Mouse (Mus musculus): ENCODE measurements around the gene Ccdc38. TPM values are rescaled to one million over a fixed set of nuclear protein-coding genes. Genes with fewer than 3 reads are reported as not detected.
"Not testable (repeated sequence)": the region's sequence is repeated elsewhere in the genome, so short reads cannot be mapped to it uniquely, and the experiment has no call there.

Ccdc38 gene
- polyA plus RNA-seq, 1 experiment, result not detected

GRCm38 (mm10) chr10:93544172-93544571 is 3.7 kb downstream of the Ccdc38 start:
- DNase-seq (ENCODE audit: low read depth, low spot score), result no peak
- 73% methylated on average over 5 of the region's 5 CpGs for WGBS

- DNase-seq (ENCODE audit: low read depth, low spot score), result no peak
- 91% methylated on average over 4 of the region's 4 CpGs for WGBS
Observed at GRCm38 (mm10) chr10:93547741-93548270, 7.4 kb downstream of the Ccdc38 start.

DNA sequence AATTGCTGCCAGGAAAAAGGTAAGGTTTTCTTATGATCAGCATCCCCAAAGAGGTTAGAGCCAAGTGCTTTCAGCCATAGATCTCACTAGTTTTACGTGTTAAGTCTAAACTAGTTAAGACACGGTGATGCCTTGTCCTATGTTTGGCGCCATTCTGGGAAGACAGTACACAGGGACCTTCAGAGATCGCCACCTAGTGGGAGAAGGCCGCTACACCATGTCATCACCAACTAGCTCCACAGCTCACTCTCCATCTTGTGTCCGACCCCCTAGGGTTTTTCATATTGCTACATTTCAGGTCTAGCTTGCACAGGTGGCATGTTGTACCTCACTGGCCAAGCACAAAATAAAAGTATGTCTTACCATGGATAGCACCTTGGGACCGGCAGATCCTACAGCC is 8.6 kb downstream of the Ccdc38 start:
- 10% methylated on average over 7 of the region's 7 CpGs for WGBS

DNA sequence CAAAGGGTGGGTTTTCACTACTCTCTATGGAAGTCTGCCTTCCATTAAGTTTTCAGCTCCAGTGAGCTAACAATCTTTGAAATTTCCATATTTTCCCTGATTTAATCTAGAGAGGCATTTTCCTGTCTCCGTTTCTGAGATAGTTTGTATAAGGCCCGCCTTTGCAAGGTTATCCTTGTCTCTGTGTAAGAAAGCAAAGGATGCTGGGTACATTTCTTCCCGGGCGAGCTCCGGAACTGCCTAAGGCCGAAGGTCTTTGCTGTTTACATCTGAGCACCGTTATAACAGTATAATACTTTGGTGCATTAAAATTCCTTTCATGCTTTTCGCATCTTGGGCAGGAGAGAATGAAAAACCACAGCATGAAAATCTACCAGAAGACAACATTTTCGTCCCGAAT is 9.4 kb downstream of the Ccdc38 start:
- 37% methylated on average over 10 of the region's 10 CpGs for WGBS

More for the DNA sequence above, 8.6 kb downstream of the Ccdc38 start:
- DNase-seq (ENCODE audit: low read depth, low spot score), result peak; percentile 44

GRCm38 (mm10) chr10:93552596-93552995 is 12.2 kb downstream of the Ccdc38 start:
- WGBS, result 80% methylated on average over 8 of the region's 8 CpGs
- DNase-seq (ENCODE audit: low read depth, low spot score), result no peak

More for the DNA sequence above, 9.4 kb downstream of the Ccdc38 start:
- DNase-seq (ENCODE audit: low read depth, low spot score), result no peak

- WGBS, result 53% methylated on average over 2 of the region's 2 CpGs
- not testable (repeated sequence) for DNase-seq (ENCODE audit: low read depth, low spot score)
Observed at GRCm38 (mm10) chr10:93557971-93558370, 17.5 kb downstream of the Ccdc38 start.

GRCm38 (mm10) chr10:93559786-93560185 is 19.4 kb downstream of the Ccdc38 start:
- WGBS, result 56% methylated on average over 9 of the region's 9 CpGs
- no peak for DNase-seq (ENCODE audit: low read depth, low spot score)

DNA sequence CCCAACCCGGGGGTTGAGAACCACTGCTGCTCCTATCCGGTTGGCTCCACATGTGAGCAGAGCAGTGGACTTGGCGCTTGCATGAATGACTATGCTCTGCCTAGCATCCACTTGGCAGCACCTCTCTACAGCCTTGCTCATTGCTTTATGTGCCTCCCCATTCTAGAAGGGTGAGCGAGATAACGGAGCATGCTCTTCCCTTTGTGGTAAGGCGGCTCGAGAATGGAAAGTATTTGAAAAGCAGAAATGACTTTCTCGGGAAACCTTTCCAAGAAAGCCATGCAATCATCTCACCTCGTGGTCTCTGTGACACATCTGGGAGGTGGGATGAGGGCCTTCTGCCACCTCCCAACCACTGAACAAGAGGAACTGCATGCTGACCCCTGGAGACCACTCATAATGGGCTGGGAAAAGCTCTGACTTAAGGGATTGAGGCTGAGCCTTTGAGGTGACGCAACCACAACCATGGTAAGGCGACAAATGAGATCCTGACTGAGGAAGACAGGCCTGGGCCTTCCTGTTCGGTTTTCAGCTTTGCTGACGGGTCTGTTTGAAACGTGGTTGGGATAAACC is 24.2 kb downstream of the Ccdc38 start:
- DNase-seq (ENCODE audit: low read depth, low spot score), result no peak
- 69% methylated on average over 14 of the region's 14 CpGs for WGBS

DNA sequence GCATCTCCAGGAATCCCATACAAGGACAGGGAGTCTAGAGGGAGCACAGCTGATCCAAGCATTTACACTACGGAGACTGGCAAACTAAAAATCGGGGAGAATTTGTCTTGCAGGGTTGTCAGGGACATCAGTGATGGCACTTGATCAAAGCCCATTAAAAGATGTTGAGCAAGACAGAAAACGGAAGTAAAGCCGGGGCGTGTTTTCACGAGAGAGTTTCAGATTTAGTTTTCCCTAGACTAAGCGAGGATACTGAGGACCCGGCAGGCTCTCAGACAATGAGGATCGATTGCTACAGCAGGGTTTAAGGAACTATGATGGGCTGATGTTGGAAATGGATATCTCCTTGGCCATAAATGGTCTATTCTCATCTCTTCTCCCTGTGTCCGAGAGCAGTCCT is 26.6 kb downstream of the Ccdc38 start:
- WGBS, result 54% methylated on average over 10 of the region's 10 CpGs
- no peak for DNase-seq (ENCODE audit: low read depth, low spot score)

GRCm38 (mm10) chr10:93567841-93568566 is 27.6 kb downstream of the Ccdc38 start:
- no peak for DNase-seq (ENCODE audit: low read depth, low spot score)
- 85% methylated on average over 11 of the region's 11 CpGs for WGBS

- no peak for DNase-seq (ENCODE audit: low read depth, low spot score)
- WGBS, result 76% methylated on average over 6 of the region's 6 CpGs
Observed at GRCm38 (mm10) chr10:93568671-93569070, 28.2 kb downstream of the Ccdc38 start.

DNA sequence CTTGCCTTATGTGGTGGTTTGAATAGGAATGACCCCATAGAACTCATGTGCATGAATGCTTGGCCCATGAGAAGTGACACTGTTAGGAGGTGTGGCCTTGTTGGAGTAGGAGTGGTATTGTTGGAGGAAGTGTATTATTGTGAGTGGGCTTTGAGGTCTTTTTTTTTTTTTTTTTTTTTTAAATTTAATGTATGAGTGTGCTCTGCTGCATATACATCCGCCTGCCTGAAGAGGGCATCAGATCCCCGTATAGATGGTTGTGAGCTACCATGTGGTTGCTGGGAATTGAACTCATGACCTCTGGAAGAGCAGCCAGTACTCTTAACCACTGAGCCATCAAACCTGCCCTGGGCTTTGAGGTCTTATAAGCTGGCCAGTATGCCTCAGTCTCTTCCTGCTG is 31.8 kb downstream of the Ccdc38 start:
- WGBS, result 55% methylated on average over 2 of the region's 2 CpGs
- no peak for DNase-seq (ENCODE audit: low read depth, low spot score)

GRCm38 (mm10) chr10:93574966-93575365 is 34.5 kb downstream of the Ccdc38 start:
- WGBS, result 50% methylated on average over 4 of the region's 4 CpGs
- DNase-seq (ENCODE audit: low read depth, low spot score), result no peak

DNA sequence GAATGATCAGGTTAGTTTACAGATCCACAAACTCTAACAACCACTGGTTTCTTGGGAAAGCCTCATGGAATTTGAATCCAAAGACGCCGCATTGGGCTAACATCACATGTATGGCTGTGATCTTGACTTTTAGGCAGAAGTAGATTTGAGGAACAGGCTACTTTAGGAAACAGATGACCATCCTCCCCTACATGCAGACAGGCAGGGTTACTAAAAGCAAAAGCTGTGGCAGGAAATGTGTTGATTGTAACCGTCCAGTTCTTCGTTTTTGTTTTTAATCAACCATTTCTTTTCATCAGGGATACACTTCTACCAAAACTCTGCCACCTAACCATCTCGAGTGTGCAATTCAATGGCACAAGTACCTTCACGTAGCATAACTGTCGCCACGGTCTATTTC is 35.5 kb downstream of the Ccdc38 start:
- WGBS, result 83% methylated on average over 8 of the region's 8 CpGs
- no peak for DNase-seq (ENCODE audit: low read depth, low spot score)

- WGBS, result 62% methylated on average over 13 of the region's 13 CpGs
Observed at GRCm38 (mm10) chr10:93577271-93577886, 36.9 kb downstream of the Ccdc38 start.

DNA sequence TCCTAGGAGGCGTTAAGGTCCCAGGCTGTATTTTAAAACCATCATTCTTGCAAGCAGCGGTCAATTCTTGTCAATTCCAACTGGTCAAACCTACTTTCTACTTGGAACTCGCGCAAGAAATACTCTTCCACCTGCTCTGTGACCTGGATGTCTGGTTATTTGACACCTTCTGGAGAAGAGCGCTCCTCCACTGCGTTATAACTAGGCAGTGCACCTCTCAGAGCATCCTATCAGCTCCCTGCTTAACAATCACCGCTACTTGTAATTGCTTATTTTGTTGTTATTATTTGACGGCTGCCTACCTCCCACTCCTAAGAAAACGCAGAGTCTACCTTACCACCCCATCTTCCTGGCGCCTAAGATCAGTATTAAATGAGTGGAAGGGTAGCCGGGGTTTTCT is 48.4 kb downstream of the Ccdc38 start:
- peak; percentile 10 for DNase-seq (ENCODE audit: low read depth, low spot score)
- under 1% methylated on average over 11 of the region's 11 CpGs for WGBS

More at GRCm38 (mm10) chr10:93577271-93577886, 36.9 kb downstream of the Ccdc38 start:
- DNase-seq (ENCODE audit: low read depth, low spot score), result peak; percentile 37

GRCm38 (mm10) chr10:93589281-93589848 is 48.9 kb downstream of the Ccdc38 start, which contains the start of gene Snrpf:
Gene Snrpf, minus strand, starts transcription at chr10:93589706.
- under 1% methylated on average over 63 of the region's 63 CpGs for WGBS
- DNase-seq (ENCODE audit: low read depth, low spot score), result peak; percentile 87

DNA sequence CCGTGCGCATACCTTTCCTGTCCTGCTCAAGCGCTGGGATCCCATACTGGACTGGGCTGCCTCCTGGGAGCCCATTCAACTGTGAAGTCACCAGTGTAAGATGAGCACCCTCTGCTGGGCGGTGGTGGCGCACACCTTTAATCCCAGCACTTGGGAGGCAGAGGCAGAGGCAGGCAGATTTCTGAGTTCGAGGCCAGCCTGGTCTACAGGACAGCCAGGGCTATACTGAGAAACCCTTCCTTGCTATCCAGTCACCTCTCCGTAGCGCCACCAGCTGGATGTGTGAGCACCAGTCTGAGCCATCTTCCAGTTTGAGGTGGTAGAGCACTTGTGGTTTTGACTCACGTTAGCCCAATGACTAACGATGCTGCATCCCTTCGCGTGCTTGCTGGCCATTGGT is 52.0 kb downstream of the Ccdc38 start:
- no peak for DNase-seq (ENCODE audit: low read depth, low spot score)
- WGBS, result 61% methylated on average over 12 of the region's 12 CpGs

DNA sequence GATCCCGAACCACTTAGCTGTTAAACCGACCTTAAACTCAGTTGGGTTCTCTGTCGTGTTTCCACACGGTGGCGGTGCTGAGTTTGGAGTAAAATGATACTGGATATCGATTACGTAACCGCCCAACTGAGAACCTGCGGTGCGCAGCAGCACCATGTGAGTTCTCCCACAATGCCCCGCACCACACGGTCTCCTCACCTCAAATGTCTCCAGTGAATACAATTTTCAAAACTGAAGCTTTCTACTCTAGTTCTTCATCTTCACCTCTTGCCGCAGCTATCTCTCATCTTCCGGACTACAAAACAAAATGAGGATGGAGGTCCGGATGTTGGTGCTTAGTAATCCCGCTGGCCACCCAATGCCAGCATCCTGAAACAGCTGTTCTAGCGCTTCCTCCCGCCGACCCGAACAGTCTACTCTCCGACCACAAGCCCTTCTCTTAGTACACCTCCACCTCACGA is 53.6 kb downstream of the Ccdc38 start:
- peak; percentile 58 for DNase-seq (ENCODE audit: low read depth, low spot score)
- 1% methylated on average over 22 of the region's 22 CpGs for WGBS

DNA sequence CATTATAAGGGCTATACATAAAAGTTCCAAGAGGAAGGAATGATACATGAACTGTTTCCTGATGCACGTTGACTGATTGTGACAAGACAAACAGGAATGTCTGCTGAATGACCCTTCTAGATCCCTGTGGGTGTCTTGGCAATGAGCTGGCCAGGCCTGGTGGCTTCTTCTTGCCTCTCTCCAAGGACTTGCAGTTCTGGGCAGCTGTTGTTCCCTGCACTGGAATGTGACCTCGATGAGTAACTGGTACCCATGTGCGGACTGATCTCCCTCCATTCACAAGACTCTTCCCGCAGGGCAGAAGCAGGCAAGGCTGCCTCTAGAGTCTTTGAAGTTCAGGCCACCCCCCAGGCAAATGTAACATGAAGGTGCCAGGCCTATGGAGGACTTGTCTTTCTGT is 55.4 kb downstream of the Ccdc38 start:
- WGBS, result 58% methylated on average over 4 of the region's 4 CpGs
- no peak for DNase-seq (ENCODE audit: low read depth, low spot score)

Data from large intestine, adult 2 months (tissue).